Mouse (Mus musculus) G1E (cell line): ENCODE measurements around the gene Shb. TPM values are rescaled to one million over a fixed set of nuclear protein-coding genes. Genes with fewer than 3 reads are reported as not detected.

Source experiments
- ATAC-seq: 2 replicates; pipeline ENCODE4 v1.8.0; 2016; ENCODE audit warnings: mild to moderate bottlenecking; ENCODE audit not compliant: insufficient number of reproducible peaks, poor library complexity, low FRiP score, severe bottlenecking; ENCODE audit errors: extremely low read depth
- DNase-seq: peaks from one replicate; pipeline ENCODE4 v3.0.0; 2012; ENCODE audit warnings: low spot score
- H3K27me3 ChIP-seq: 2 replicates; pipeline ENCODE4 v1.6.1; 2012; ENCODE audit warnings: mild to moderate bottlenecking, low read length, inconsistent platforms; ENCODE audit not compliant: insufficient read depth
- H3K36me3 ChIP-seq: replicated peaks from 2 replicates; pipeline ENCODE3; 2012; ENCODE audit warnings: mild to moderate bottlenecking, inconsistent platforms
- H3K4me1 ChIP-seq: 2 replicates; pipeline ENCODE4 v1.6.1; 2012; ENCODE audit warnings: low read depth, low read length, inconsistent platforms, mixed read lengths; ENCODE audit not compliant: insufficient read depth
- H3K4me3 ChIP-seq: 2 replicates; pipeline ENCODE4 v1.5.1; 2012; ENCODE audit warnings: low read depth, mild to moderate bottlenecking, inconsistent platforms, low read length, moderate library complexity, mixed read lengths
- H3K9me3 ChIP-seq: replicated peaks from 2 replicates; pipeline ENCODE4 v1.6.1; 2012; ENCODE audit warnings: inconsistent platforms
- CTCF ChIP-seq: IDR thresholded peaks from 2 replicates; pipeline ENCODE4 v1.5.1; 2012; ENCODE audit warnings: low read depth, low read length, inconsistent platforms, mixed read lengths
- GATA1 ChIP-seq: IDR thresholded peaks from 2 replicates; pipeline ENCODE4 v1.6.1; 2012; ENCODE audit warnings: borderline replicate concordance, low read length, inconsistent platforms, mixed read lengths
- GATA2 ChIP-seq: IDR thresholded peaks from 2 replicates; pipeline ENCODE4 v1.6.1; 2012; ENCODE audit warnings: low read depth, low read length, inconsistent platforms, borderline replicate concordance
- POLR2AphosphoS5 ChIP-seq: IDR thresholded peaks from 2 replicates; pipeline ENCODE4 v1.6.1; 2012; ENCODE audit warnings: low read depth, low read length, inconsistent platforms; ENCODE audit not compliant: insufficient replicate concordance
- TAL1 ChIP-seq: conservative IDR thresholded peaks from 2 replicates; pipeline ENCODE4 v1.6.1; 2012; ENCODE audit warnings: low read depth, low read length, inconsistent platforms, mixed read lengths
- polyA plus RNA-seq: library from polyadenylated mRNA; stranded (reverse); fragments of >175 nt; gene quantifications from 2 replicates; pipeline ENCODE4 v1.2.3, GENCODE M21; 2012
- total RNA-seq, 2 experiments: library from RNA; stranded (forward) in 1 of 2; stranded (reverse) in 1 of 2; fragments of 200-1000 nt in 1 of 2; fragments of >200 nt in 1 of 2; fragmentation: Nextera tagmentation in 1 of 2; gene quantifications; 2 replicates each; pipeline ENCODE4 v1.2.3; 2014 to 2017

Gene Shb
- total and polyA plus RNA-seq, 3 experiments, result not detected

- Histone ChIP-seq H3K4me1 (no peaks in the 10 kb centered on the region), H3K4me3 (no peak overlapping the region), H3K36me3 (peaks cover 54% of the 10 kb centered on the region), H3K9me3 (no peaks in the 10 kb centered on the region), H3K27me3 (no peaks in the 10 kb centered on the region)
- TF ChIP-seq GATA1 (no peak), TAL1 (no peak), POLR2AphosphoS5 (no peak), GATA2 (no peak), CTCF (no peak)
- ATAC-seq (no peak), DNase-seq (no peak)
Measured at GRCm38 (mm10) chr4:45376573-45376972, 155.7 kb downstream of the Shb start.

GRCm38 (mm10) chr4:45374879-45375278, 157.4 kb downstream of the Shb start:
- no peak for DNase-seq
- no peak overlapping the region for H3K4me3 ChIP-seq
- TF ChIP-seq TAL1 (no peak), POLR2AphosphoS5 (no peak), GATA1 (no peak), CTCF (no peak), GATA2 (no peak)
- H3K36me3 ChIP-seq, result peaks cover 67% of the 10 kb centered on the region
- no peaks in the 10 kb centered on the region for H3K27me3 ChIP-seq
- no peaks in the 10 kb centered on the region for H3K4me1 ChIP-seq
- no peak for ATAC-seq
- H3K9me3 ChIP-seq, result no peaks in the 10 kb centered on the region

Other genes with a start within 250 kb of the Shb start
- 29.0 and 31.0 TPM in 2 replicates for gene Trmt10b, start 235.3 kb downstream of the Shb start, total RNA-seq (2014; fragmentation: Nextera tagmentation)
- 22.8 and 23.4 TPM in 2 replicates for gene Trmt10b, start 235.3 kb downstream of the Shb start, total RNA-seq (2017)
- gene Trmt10b, start 235.3 kb downstream of the Shb start, polyA plus RNA-seq, result 1.7 and 2.0 TPM in 2 replicates
- 18.0 and 23.5 TPM in 2 replicates for gene Dcaf10, start 190.4 kb downstream of the Shb start, total RNA-seq (2014; fragmentation: Nextera tagmentation)
- gene Dcaf10, start 190.4 kb downstream of the Shb start, total RNA-seq (2017), result 13.6 and 13.8 TPM in 2 replicates
- 28.8 and 38.6 TPM in 2 replicates for gene Dcaf10, start 190.4 kb downstream of the Shb start, polyA plus RNA-seq
- 70.5 and 82.3 TPM in 2 replicates for gene Exosc3, start 189.7 kb downstream of the Shb start, total RNA-seq (2014; fragmentation: Nextera tagmentation)
- 240 and 278 TPM in 2 replicates for gene Exosc3, start 189.7 kb downstream of the Shb start, total RNA-seq (2017)
- gene Exosc3, start 189.7 kb downstream of the Shb start, polyA plus RNA-seq, result 125 and 148 TPM in 2 replicates
- 72.4 and 84.0 TPM in 2 replicates for gene Slc25a51, start 123.7 kb downstream of the Shb start, total RNA-seq (2014; fragmentation: Nextera tagmentation)
- 42.0 and 46.4 TPM in 2 replicates for gene Slc25a51, start 123.7 kb downstream of the Shb start, total RNA-seq (2017)
- gene Slc25a51, start 123.7 kb downstream of the Shb start, polyA plus RNA-seq, result 20.2 and 33.5 TPM in 2 replicates